Mouse (Mus musculus): ENCODE data around the gene Ace3. TPM values are rescaled to one million over a fixed set of nuclear protein-coding genes. Genes with fewer than 3 reads are reported as not detected.
A peak's percentile ranks its signal among the peaks of the same experiment; 100 is the strongest.
"Not testable (repeated sequence)": the region's sequence is repeated elsewhere in the genome, so short reads cannot be mapped to it uniquely, and the experiment has no call there.

Gene Ace3
- polyA plus RNA-seq, 1 experiment from 2014 or later: not detected

- H3K9ac ChIP-seq (ENCODE audit: low read depth, low read length): no peak overlapping the region
- no peak overlapping the region for H3K4me3 ChIP-seq (ENCODE audit: low read length)
- H3K27ac ChIP-seq (ENCODE audit: low read depth, low read length): no peak overlapping the region
- no peak overlapping the region for H3K4me2 ChIP-seq (replicated peaks; ENCODE audit: low read depth, low read length)
- no peaks in the 10 kb centered on the region for H3K4me1 ChIP-seq (ENCODE audit: control insufficient read depth, insufficient read depth, low read length)
- H3K9me3 ChIP-seq (ENCODE audit: control insufficient read depth, low read length): no peaks in the 10 kb centered on the region
- 41% methylated on average over 11 of the region's 11 CpGs for WGBS
- H3K27me3 ChIP-seq (ENCODE audit: control insufficient read depth, insufficient read depth, low read length): no peaks in the 10 kb centered on the region; the same call in 1 of the 2 replicates
- H3K36me3 ChIP-seq (ENCODE audit: control insufficient read depth, insufficient read depth, low read length): 0 out of 2 replicates have a peak, but pooled peaks cover 3% of the 10 kb centered on the region
- peak; percentile 39; the same call in 1 of the 2 replicates for ATAC-seq (ENCODE audit: low FRiP score, low TSS enrichment)
These were observed 32.1 kb downstream of the Ace3 start for GRCm38 (mm10) chr11:106026465-106027151.

DNA sequence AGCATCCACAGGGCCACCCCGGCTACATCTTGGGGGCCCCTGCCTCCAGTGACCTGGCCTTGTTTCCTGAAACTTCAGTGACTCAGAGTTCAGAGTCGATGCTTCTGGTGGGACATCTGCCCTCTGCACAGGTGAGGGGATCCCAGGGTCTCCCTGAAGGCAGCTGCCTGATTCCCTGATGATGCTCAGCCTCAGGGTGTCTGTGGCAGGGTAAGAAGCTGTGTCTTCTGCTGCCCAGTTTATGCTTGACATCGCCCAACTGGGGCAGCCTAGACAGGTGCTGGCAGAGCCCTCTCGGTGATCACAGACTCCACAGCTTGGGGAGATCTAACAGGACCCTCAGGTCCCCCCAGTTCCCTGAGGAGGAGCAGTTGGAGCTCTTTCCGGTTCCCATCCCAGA, 33.1 kb downstream of the Ace3 start:
- Histone ChIP-seq H3K4me1 (ENCODE audit: control insufficient read depth, insufficient read depth, low read length) (no peaks in the 10 kb centered on the region), H3K4me2 (replicated peaks; ENCODE audit: low read depth, low read length) (no peak overlapping the region), H3K9ac (ENCODE audit: low read depth, low read length) (no peak overlapping the region), H3K27ac (ENCODE audit: low read depth, low read length) (no peak overlapping the region), H3K36me3 (ENCODE audit: control insufficient read depth, insufficient read depth, low read length) (0 out of 2 replicates have a peak, but pooled peaks cover 3% of the 10 kb centered on the region), H3K4me3 (ENCODE audit: low read length) (no peak overlapping the region), H3K9me3 (ENCODE audit: control insufficient read depth, low read length) (no peaks in the 10 kb centered on the region), H3K27me3 (ENCODE audit: control insufficient read depth, insufficient read depth, low read length) (no peaks in the 10 kb centered on the region)
- ATAC-seq (ENCODE audit: low FRiP score, low TSS enrichment): no peak; the same call in 1 of the 2 replicates
- 87% methylated on average over 5 of the region's 5 CpGs for WGBS

DNA sequence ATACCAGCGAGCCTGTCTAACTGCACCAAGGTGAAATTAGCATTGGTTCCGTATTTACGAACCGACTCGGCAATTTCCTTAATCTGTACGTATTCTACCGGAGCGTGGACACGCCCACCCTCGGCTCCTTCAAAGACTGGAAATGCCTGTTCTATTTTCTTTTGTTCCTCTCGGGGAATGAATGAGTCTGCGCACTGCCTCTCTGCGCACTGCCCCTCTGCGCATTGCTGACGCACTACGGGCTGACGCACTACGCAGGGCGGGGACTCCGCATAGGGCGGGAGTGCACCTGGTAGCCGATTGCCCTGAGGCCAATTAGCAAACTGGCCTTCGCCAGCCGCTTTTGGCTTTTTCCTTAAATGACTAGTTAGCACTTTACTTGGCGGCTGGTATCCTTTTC, 37.6 kb downstream of the Ace3 start:
- not testable (repeated sequence) for H3K4me2 ChIP-seq (replicated peaks; ENCODE audit: low read depth, low read length); H3K4me1 ChIP-seq (ENCODE audit: control insufficient read depth, insufficient read depth, low read length); H3K27me3 ChIP-seq (ENCODE audit: control insufficient read depth, insufficient read depth, low read length); H3K9me3 ChIP-seq (ENCODE audit: control insufficient read depth, low read length); ATAC-seq (ENCODE audit: low FRiP score, low TSS enrichment); H3K36me3 ChIP-seq (ENCODE audit: control insufficient read depth, insufficient read depth, low read length); H3K9ac ChIP-seq (ENCODE audit: low read depth, low read length); H3K27ac ChIP-seq (ENCODE audit: low read depth, low read length)
- WGBS: 15% methylated on average over 5 of the region's 25 CpGs
- H3K4me3 ChIP-seq (ENCODE audit: low read length): peak overlapping the region; percentile 32; the same call in 1 of the 2 replicates

GRCm38 (mm10) chr11:106033491-106033919, 39.0 kb downstream of the Ace3 start:
- Histone ChIP-seq H3K4me2 (replicated peaks; ENCODE audit: low read depth, low read length) (peak overlapping the region; percentile 26), H3K9me3 (ENCODE audit: control insufficient read depth, low read length) (no peaks in the 10 kb centered on the region), H3K4me1 (ENCODE audit: control insufficient read depth, insufficient read depth, low read length) (peaks cover 7% of the 10 kb centered on the region; the same call in 1 of the 2 replicates), H3K27me3 (ENCODE audit: control insufficient read depth, insufficient read depth, low read length) (no peaks in the 10 kb centered on the region), H3K27ac (ENCODE audit: low read depth, low read length) (peak overlapping the region; percentile 31; the same call in 1 of the 2 replicates), H3K36me3 (ENCODE audit: control insufficient read depth, insufficient read depth, low read length) (no peaks in the 10 kb centered on the region), H3K9ac (ENCODE audit: low read depth, low read length) (peak overlapping the region; percentile 9; the same call in 1 of the 2 replicates), H3K4me3 (ENCODE audit: low read length) (no peak overlapping the region; the same call in 1 of the 2 replicates)
- ATAC-seq (ENCODE audit: low FRiP score, low TSS enrichment): peak; percentile 16; the same call in 1 of the 2 replicates
- 41% methylated on average over 11 of the region's 11 CpGs for WGBS

GRCm38 (mm10) chr11:106034986-106035385, 40.5 kb downstream of the Ace3 start:
- H3K27me3 ChIP-seq (ENCODE audit: control insufficient read depth, insufficient read depth, low read length): no peaks in the 10 kb centered on the region
- no peak for ATAC-seq (ENCODE audit: low FRiP score, low TSS enrichment)

GRCm38 (mm10) chr11:106036548-106037417, 42.3 kb downstream of the Ace3 start, which contains the start of gene Dcaf7:
Gene Dcaf7, plus strand, starts transcription at chr11:106036872.
- Histone ChIP-seq H3K36me3 (ENCODE audit: control insufficient read depth, insufficient read depth, low read length) (no peaks in the 10 kb centered on the region), H3K4me1 (ENCODE audit: control insufficient read depth, insufficient read depth, low read length) (peaks cover 12% of the 10 kb centered on the region; the same call in 1 of the 2 replicates), H3K9ac (ENCODE audit: low read depth, low read length) (peak within 1 kb of the TSS; percentile 91), H3K27me3 (ENCODE audit: control insufficient read depth, insufficient read depth, low read length) (no peaks in the 10 kb centered on the region), H3K9me3 (ENCODE audit: control insufficient read depth, low read length) (no peaks in the 10 kb centered on the region), H3K4me2 (replicated peaks; ENCODE audit: low read depth, low read length) (peak within 1 kb of the TSS; percentile 78), H3K4me3 (ENCODE audit: low read length) (peak within 1 kb of the TSS; percentile 76), H3K27ac (ENCODE audit: low read depth, low read length) (peak within 1 kb of the TSS; percentile 91)
- ATAC-seq (ENCODE audit: low FRiP score, low TSS enrichment): peak; percentile 98
- under 1% methylated on average over 66 of the region's 66 CpGs for WGBS

More at GRCm38 (mm10) chr11:106034986-106035385, 40.5 kb downstream of the Ace3 start:
- Histone ChIP-seq H3K27ac (ENCODE audit: low read depth, low read length) (no peak overlapping the region), H3K9ac (ENCODE audit: low read depth, low read length) (no peak overlapping the region), H3K4me3 (ENCODE audit: low read length) (no peak overlapping the region), H3K36me3 (ENCODE audit: control insufficient read depth, insufficient read depth, low read length) (no peaks in the 10 kb centered on the region), H3K4me1 (ENCODE audit: control insufficient read depth, insufficient read depth, low read length) (peaks cover 12% of the 10 kb centered on the region; the same call in 1 of the 2 replicates), H3K9me3 (ENCODE audit: control insufficient read depth, low read length) (no peaks in the 10 kb centered on the region), H3K4me2 (replicated peaks; ENCODE audit: low read depth, low read length) (no peak overlapping the region)
- WGBS: 85% methylated on average over 9 of the region's 9 CpGs

DNA sequence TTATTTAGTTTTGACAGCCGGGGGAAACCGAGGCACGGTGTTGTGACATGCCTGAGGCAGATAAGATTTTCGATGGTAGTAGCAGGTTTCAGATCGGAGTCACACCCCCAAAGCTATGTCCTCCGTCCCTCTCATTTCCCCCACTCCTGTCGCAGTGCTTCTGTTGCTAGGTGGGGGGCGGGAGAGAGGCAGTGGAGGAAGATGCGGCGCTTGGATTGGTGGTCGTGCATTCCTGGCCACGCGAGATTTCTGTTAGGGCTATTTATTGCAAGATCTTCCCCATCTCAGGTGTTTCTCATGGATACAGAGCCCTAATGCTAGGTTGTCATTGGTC, 42.9 kb downstream of the Ace3 start:
- Histone ChIP-seq H3K27me3 (ENCODE audit: control insufficient read depth, insufficient read depth, low read length) (no peaks in the 10 kb centered on the region), H3K4me2 (replicated peaks; ENCODE audit: low read depth, low read length) (peak overlapping the region; percentile 78), H3K4me3 (ENCODE audit: low read length) (peak overlapping the region; percentile 76), H3K36me3 (ENCODE audit: control insufficient read depth, insufficient read depth, low read length) (no peaks in the 10 kb centered on the region), H3K27ac (ENCODE audit: low read depth, low read length) (peak overlapping the region; percentile 91), H3K9me3 (ENCODE audit: control insufficient read depth, low read length) (no peaks in the 10 kb centered on the region), H3K9ac (ENCODE audit: low read depth, low read length) (peak overlapping the region; percentile 91), H3K4me1 (ENCODE audit: control insufficient read depth, insufficient read depth, low read length) (peaks cover 12% of the 10 kb centered on the region; the same call in 1 of the 2 replicates)
- peak; percentile 34 for ATAC-seq (ENCODE audit: low FRiP score, low TSS enrichment)
- under 1% methylated on average over 13 of the region's 13 CpGs for WGBS

DNA sequence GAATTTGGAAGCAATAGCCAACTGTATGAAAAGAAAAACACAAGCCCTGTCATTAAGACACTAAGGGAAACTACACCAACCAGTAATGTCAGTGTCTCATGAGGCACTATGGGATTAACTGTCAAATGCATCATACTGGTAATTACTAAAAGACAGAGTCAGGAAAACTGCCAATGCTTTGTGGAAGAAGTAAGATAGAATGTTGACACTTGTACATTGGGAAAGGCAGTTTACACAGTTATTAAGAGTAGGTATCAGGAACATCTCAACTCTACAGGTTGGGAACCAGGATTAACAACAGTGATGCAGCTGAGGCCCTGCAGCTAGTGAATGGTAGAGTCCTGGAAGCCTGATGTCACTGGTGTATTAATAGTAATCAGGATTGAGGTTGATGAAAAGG, 49.9 kb downstream of the Ace3 start:
- ATAC-seq (ENCODE audit: low FRiP score, low TSS enrichment): no peak
- Histone ChIP-seq H3K27me3 (ENCODE audit: control insufficient read depth, insufficient read depth, low read length) (no peaks in the 10 kb centered on the region), H3K27ac (ENCODE audit: low read depth, low read length) (no peak overlapping the region), H3K4me2 (replicated peaks; ENCODE audit: low read depth, low read length) (no peak overlapping the region), H3K4me3 (ENCODE audit: low read length) (no peak overlapping the region), H3K9me3 (ENCODE audit: control insufficient read depth, low read length) (no peaks in the 10 kb centered on the region), H3K36me3 (ENCODE audit: control insufficient read depth, insufficient read depth, low read length) (peaks cover 26% of the 10 kb centered on the region), H3K9ac (ENCODE audit: low read depth, low read length) (no peak overlapping the region), H3K4me1 (ENCODE audit: control insufficient read depth, insufficient read depth, low read length) (no peaks in the 10 kb centered on the region)
